Mouse (Mus musculus): ENCODE measurements around the gene Tnnc2.

Tnnc2 gene

GRCm38 (mm10) chr2:164795868-164796267, 16.1 kb upstream of the Tnnc2 start:
- no peak for DNase-seq (ENCODE audit: low spot score)

GRCm38 (mm10) chr2:164794293-164794692, 14.5 kb upstream of the Tnnc2 start:
- peak; percentile 67 for DNase-seq (ENCODE audit: low spot score)

- DNase-seq (ENCODE audit: low spot score), result no peak
Observed at GRCm38 (mm10) chr2:164793772-164794171, 14.0 kb upstream of the Tnnc2 start.

GRCm38 (mm10) chr2:164793236-164793635, 13.5 kb upstream of the Tnnc2 start:
- DNase-seq (ENCODE audit: low spot score), result peak; percentile 44

- DNase-seq (ENCODE audit: low spot score), result no peak
Observed at GRCm38 (mm10) chr2:164792400-164793190, 12.8 kb upstream of the Tnnc2 start.

- no peak for DNase-seq (ENCODE audit: low spot score)
Observed at GRCm38 (mm10) chr2:164791841-164792261, 12.1 kb upstream of the Tnnc2 start.

GRCm38 (mm10) chr2:164790451-164790850, 10.7 kb upstream of the Tnnc2 start:
- no peak for DNase-seq (ENCODE audit: low spot score)

- DNase-seq (ENCODE audit: low spot score), result no peak
Observed at GRCm38 (mm10) chr2:164788411-164788810, 8.6 kb upstream of the Tnnc2 start.

GRCm38 (mm10) chr2:164787779-164788178, 8.0 kb upstream of the Tnnc2 start:
- DNase-seq (ENCODE audit: low spot score), result no peak

GRCm38 (mm10) chr2:164787032-164787431, 7.3 kb upstream of the Tnnc2 start:
- DNase-seq (ENCODE audit: low spot score), result no peak

GRCm38 (mm10) chr2:164786388-164786885, 6.7 kb upstream of the Tnnc2 start:
- no peak for DNase-seq (ENCODE audit: low spot score)

GRCm38 (mm10) chr2:164785481-164786387, 6.0 kb upstream of the Tnnc2 start, which contains the start of gene Snx21:
TSS of gene Snx21 (plus strand) at chr2:164785823.
- DNase-seq (ENCODE audit: low spot score), result peak; percentile 72

- no peak for DNase-seq (ENCODE audit: low spot score)
Observed at GRCm38 (mm10) chr2:164784869-164785420, 5.2 kb upstream of the Tnnc2 start.

- DNase-seq (ENCODE audit: low spot score), result no peak
Observed at GRCm38 (mm10) chr2:164783926-164784581, 4.3 kb upstream of the Tnnc2 start.

- DNase-seq (ENCODE audit: low spot score), result no peak
Observed at GRCm38 (mm10) chr2:164781876-164782275, 2.1 kb upstream of the Tnnc2 start.

GRCm38 (mm10) chr2:164778809-164779208, 958 bp downstream of the Tnnc2 start:
- no peak for DNase-seq (ENCODE audit: low spot score)

- no peak for DNase-seq (ENCODE audit: low spot score)
Observed at GRCm38 (mm10) chr2:164778015-164778287, 1.8 kb downstream of the Tnnc2 start.

GRCm38 (mm10) chr2:164777246-164778014, 2.3 kb downstream of the Tnnc2 start:
- no peak for DNase-seq (ENCODE audit: low spot score)

GRCm38 (mm10) chr2:164776801-164777200, 3.0 kb downstream of the Tnnc2 start:
- no peak for DNase-seq (ENCODE audit: low spot score)

- no peak for DNase-seq (ENCODE audit: low spot score)
Observed at GRCm38 (mm10) chr2:164776130-164776529, 3.6 kb downstream of the Tnnc2 start.

- no peak for DNase-seq (ENCODE audit: low spot score)
Observed at GRCm38 (mm10) chr2:164773989-164774364, 5.8 kb downstream of the Tnnc2 start.
